Mouse (Mus musculus): ENCODE results near the gene Fat3.

The Fat3 gene

GRCm38 (mm10) chr9:16256577-16257207, 244.4 kb downstream of the Fat3 start:
- DNase-seq (ENCODE audit: low read depth, low spot score): no peak

- DNase-seq (ENCODE audit: low read depth, low spot score): no peak
These were observed 254.3 kb downstream of the Fat3 start for GRCm38 (mm10) chr9:16246741-16247140.

- DNase-seq (ENCODE audit: low read depth, low spot score): no peak
These were observed 269.5 kb downstream of the Fat3 start for GRCm38 (mm10) chr9:16231575-16231974.

DNA sequence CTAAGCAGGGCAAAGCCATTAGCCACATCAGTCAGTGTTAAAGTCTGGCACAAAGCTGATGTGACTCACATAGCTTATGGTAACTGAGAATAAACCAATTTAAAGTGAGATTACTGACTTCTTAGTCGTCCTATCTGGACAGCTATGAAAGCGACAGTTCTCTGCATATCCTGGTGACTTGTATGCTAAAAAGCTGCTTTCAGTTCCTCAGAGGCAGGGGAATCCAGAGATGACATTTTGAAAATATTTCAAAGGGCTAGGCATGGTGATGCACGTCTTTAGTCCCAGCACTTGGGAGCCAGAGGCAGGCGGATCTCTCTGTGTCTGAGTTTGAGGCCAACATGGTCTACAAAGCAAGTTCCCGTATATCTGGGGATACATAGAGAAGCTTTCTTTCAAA, 272.2 kb downstream of the Fat3 start:
- peak; percentile 32 for DNase-seq (ENCODE audit: low read depth, low spot score)

DNA sequence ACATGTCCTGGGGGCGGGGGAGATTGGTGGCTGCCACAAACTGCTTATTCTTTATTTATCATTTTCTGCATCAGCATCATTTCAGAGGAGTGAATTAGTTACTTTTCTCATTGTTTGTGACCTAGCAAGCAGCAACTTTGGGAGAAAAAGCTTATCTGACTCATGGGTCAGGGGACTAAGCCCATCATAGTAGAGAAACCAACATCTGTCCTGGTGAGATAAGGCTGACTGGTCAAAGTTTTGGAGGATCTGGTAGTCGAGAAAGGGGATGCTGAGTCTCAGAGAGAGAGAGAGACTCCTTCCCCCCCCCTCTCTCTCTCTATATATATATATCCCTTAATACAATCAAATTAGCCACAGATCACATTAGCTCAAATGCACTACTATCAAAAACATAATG, 273.7 kb downstream of the Fat3 start:
- DNase-seq (ENCODE audit: low read depth, low spot score): no peak

GRCm38 (mm10) chr9:16226545-16226944, 274.5 kb downstream of the Fat3 start:
- no peak for DNase-seq (ENCODE audit: low read depth, low spot score)

- DNase-seq (ENCODE audit: low read depth, low spot score): no peak
These were observed 279.2 kb downstream of the Fat3 start for GRCm38 (mm10) chr9:16221885-16222284.

- peak; percentile 41 for DNase-seq (ENCODE audit: low read depth, low spot score)
These were observed 284.9 kb downstream of the Fat3 start for GRCm38 (mm10) chr9:16216235-16216634.

DNA sequence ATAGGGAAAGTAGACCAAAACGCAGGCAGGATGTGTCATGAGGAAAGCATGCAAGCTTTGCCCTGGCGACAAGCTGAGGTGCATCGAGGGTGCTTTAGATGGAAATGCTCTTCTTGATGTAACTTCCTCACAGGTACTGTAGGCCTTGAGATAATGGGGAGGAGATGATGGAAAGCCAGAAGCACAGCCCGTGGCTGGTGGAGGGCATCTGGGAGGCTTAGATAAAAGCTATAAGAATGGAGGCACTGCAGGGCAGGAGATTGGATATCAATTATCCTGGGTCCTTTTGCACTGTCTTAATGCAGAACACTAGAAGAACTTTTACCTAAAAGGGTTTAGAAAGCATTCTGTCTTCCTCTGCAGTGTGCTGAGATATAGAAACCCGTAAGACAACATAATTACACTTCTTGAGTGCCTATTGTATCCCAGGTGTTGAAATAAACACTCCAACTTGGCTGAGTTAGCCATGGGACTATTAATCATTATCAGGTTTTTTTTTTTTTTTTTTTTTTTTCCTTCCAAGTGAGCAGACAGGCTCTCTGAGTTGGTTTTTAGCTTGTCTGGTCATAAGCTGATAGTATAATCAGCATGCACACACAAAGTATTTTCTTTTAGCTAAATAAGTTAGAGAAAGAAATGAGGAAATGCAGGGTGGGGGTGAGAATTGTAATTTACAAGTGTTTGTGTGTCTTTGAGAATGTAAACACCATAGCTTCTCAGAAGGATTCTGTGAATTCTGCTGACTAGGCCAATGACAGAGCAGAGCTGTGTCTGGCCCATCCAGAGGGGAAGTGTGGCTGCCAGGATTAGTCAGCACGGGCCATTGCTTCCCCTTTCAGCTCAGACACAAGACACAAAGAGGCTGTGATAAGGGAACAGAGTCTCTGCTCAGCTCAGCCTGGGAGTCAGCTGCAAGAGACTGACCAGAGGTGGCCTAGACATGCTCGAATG, 286.1 kb downstream of the Fat3 start:
- peak; percentile 87 for DNase-seq (ENCODE audit: low read depth, low spot score)

DNA sequence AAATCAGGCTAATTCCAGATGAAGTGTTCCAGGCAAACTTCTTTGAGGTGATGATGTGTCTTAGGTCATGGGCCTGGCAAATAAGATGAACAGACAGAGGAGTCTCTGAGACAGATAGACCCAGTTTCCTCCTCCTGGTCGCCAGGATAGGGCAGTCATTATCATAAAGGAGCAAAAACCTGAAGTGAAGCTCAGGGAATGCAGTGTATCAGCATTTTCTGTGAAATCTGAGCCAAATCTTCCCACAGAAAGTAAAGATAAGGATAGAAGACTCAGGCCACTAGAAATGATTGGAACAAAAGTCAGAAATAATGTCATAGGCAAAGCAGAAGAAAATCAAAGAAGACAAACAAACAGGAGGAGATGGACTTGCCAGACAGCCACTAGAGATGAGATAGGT, 287.8 kb downstream of the Fat3 start:
- DNase-seq (ENCODE audit: low read depth, low spot score): no peak

DNA sequence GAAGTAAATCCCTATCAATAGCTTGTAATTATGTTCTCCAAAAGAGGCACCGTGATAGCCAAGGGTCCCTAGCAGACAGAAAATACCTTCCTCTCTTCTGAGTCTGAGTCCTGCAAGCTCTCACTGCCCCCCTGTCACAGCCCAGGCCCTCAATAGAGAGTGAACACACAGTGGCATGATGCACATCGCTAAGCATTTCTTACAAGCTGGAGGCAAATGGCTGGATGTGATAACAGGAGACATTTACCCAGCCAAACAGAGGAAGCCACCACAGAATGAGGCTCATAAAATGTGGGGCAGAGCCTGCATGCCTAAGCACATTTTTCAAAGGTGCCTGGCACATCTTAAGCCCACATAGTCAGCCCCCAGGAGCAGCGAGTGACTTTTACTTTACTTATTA, 288.5 kb downstream of the Fat3 start:
- no peak for DNase-seq (ENCODE audit: low read depth, low spot score)

DNA sequence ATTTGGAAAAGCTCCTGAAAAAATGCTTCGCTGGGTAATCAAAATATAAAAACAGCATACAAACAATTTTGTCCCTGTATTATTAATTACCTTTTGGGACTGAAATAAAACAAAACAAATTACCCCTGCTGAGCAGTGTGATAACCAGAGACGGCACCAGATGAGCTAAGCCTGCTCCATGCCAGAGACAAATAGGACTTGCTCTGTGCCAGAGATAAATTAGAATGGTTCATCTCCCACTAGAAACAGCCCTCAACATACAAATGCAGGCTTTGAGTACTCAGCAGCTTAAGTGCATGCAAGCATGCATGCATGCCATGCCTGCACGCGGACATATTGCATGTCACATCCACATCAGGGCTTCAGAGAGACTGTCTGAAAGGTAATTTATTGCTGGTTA, 288.9 kb downstream of the Fat3 start:
- DNase-seq (ENCODE audit: low read depth, low spot score): no peak

DNA sequence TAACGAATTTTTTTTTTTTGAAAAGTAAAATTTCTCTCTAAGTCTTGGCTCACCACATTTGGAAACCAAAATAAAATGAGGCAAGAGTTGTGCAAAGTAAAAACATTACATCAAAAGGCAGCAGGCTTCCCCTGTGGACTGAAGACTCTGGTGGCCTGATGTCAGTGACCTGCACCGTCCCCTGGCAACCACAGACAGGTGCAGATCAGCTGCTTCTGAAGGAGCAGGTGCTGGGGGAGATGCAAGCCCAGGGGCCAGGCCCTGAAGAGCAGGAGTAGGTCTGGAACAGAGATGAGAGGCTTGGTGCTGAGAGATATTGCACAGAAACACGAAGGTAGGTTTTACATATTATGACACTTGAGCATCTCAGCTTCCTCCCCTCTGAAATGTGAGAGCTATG, 289.6 kb downstream of the Fat3 start:
- DNase-seq (ENCODE audit: low read depth, low spot score): peak; percentile 27

- DNase-seq (ENCODE audit: low read depth, low spot score): no peak
These were observed 298.8 kb downstream of the Fat3 start for GRCm38 (mm10) chr9:16202296-16202695.

DNA sequence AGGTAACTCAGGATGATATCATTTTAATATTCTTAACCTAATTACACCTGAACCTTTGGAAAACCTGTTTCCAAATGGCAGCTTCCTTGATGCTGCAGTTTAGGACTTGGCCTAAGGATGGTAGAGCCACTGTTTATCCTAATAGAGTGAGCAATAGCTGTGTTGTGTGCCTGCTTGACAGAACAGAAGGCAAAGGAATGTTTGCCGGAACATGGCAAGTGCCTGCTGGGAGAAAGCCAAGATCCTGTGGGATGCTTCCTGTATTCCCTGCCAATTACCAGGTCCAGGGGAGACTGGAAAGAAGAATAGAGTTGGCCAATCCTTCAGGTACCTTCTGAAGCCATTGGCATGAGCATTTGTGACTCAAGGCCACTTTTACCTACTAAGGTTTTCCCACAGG, 300.1 kb downstream of the Fat3 start:
- DNase-seq (ENCODE audit: low read depth, low spot score): no peak

DNA sequence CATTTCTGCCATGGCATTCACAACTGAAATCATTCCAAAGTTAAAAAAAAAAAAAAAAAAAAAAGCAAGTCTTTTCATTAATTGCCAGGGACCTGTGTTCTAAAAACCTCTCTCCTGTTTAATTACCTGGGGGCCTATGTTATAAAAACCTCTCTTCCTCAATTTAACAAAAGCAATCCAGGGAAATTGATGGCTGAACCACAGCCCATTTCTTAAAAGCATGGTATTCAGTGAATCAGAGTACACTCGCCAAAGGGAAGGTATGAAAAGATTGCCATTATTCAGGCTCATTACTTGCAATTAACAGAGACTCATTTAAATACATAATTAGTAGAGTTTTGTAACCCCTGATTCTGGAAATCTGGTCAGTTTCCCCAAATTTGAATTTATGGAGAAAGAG, 314.6 kb downstream of the Fat3 start:
- no peak for DNase-seq (ENCODE audit: low read depth, low spot score)

DNA sequence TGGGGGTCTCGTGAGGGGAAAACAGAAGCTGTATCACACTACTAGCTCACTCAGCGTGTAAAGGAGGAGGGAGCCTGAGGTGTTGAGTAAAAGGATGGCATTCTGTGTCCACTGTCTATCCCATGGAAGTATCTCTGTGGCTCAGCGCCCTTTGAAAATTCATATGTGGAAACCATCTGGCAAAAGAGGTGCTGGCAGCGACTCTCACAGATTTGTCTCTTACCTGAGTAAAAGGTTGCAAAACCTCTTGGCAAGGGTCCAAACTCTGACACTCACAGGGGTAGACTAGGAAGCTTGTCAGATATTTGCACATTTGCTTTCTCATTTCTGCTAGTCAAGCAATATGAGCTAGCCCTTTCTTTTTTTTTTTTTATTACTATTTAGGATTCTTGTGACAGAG, 331.8 kb downstream of the Fat3 start:
- DNase-seq (ENCODE audit: low read depth, low spot score): no peak

- no peak for DNase-seq (ENCODE audit: low read depth, low spot score)
These were observed 333.0 kb downstream of the Fat3 start for GRCm38 (mm10) chr9:16168051-16168450.

DNA sequence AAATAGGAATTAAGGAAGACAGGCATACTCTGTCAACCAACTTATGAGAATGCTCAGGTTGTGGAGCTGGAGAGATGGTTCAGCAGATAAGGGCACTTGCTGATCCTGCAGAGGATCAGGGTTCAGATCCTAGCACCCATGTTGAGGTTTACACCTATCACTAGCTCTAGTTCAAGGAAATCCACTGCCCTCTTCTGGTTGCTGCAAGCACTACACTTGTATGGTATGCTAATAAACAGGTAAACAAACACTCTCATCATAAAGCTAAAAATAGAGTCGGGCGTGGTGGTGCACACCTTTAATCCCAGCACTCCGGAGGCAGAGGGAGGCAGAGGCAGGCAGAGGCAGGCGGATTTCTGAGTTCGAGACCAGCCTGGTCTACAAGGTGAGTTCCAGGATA, 341.7 kb downstream of the Fat3 start:
- DNase-seq (ENCODE audit: low read depth, low spot score): peak; percentile 39

DNA sequence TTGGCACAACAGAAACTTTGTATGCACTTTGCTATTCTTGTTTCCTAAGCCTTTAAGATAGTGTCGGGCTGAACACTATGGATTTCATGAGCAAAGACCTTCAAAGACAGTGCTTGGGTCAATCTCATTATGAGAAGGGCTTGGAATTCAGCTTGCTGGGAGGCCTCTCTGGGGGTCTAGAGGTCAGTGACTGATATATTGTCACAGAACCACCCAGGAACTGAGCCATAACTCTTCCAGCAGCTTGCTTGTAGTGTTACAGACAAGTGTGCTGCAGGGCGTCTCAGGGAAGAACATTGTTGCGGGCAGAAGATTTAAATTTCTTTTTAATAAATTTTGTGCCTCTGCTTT, 347.5 kb downstream of the Fat3 start:
- no peak for DNase-seq (ENCODE audit: low read depth, low spot score)

DNA sequence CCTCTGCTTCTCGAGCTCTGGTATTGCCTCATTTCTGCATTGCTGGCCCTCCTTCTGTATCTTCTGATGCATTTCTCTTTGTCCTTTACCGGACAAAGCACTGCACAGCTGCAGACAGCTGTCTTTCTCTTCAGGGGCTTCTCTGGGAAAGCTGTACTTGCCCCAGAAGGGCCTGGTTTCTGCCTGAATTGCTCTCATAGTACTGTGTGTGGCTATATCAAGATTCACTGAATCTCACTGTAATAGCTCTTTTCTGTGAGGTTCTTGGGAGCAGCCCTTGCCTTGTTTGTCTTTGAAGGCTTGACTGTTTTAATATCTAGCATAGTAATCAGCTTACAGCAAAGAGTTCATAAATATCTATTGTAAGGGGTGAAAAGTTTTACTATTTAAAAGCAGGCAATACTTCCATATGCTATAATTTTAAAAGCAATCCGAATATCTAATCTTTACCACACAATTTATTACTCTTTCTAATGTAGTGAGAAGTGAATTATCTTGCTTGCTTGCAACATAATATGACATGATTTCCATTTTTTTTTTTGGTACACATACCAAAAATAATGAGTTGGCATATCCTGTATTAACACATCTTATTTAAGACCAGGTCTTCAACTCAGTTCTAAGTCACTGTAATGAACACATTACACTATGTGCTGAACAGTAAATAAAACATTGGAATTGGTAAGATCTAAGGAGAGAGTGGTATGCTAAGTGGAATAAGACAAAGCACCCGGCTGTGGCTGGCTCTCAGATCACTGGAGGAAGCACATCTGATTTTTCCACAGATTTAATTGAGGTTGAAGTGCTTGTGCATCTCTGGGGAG, 348.1 kb downstream of the Fat3 start:
- DNase-seq (ENCODE audit: low read depth, low spot score): no peak

DNA sequence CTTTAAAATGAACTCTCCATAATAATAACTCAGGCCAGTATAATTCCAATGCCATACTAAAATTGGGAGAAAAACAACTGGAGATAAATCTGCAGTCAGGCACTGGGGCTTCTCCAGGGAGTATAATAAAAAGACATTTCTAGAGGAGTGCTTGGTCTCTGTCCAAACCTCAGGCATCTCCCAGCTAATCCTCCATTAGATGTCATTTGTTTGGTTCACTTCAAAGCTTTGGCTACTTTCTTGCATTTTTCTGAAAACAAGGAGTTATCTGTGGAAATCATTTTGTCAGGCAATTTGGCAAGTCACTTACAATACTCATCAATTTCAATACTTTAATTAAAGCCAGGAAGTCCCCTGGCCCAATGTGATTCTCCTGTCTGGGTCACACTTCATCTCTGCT, 351.0 kb downstream of the Fat3 start:
- DNase-seq (ENCODE audit: low read depth, low spot score): no peak
